ENCODE assay signal across 21 mouse cellular contexts in genomic region chr12:105824743-105825142, GRCm38 (mm10). TPM values are rescaled to one million over a fixed set of nuclear protein-coding genes. Genes with fewer than 3 reads are reported as not detected.
DNase-seq lines count a peak whose midpoint lies in the region; ATAC-seq and TF ChIP-seq lines count a peak whose summit lies in the region.
"Had no signal": no experiment of that assay in that cellular context is flagged by ENCODE, and none has a peak within 500 bp of the region (broad histone marks: within the 10 kb centered on the region; RNA-seq: fewer than 3 reads in every experiment).

No protein-coding gene starts in this region.

- H3K9ac ChIP-seq in liver, embryonic 14.5 days (replicated peaks), result peak overlapping the region; percentile 1; the same call in 1 of the 2 replicates
- H3K9ac ChIP-seq: heart, embryonic 12.5 days had no signal

- H3K9me3 ChIP-seq in erythroblast, embryonic 14.5 days (ENCODE audit: control insufficient read depth, low read length), result no peaks in the 10 kb centered on the region
- H3K9me3 ChIP-seq in liver, embryonic 14.5 days (ENCODE audit: control insufficient read depth, low read length), result no peaks in the 10 kb centered on the region
- H3K9me3 ChIP-seq: heart, embryonic 12.5 days; limb, embryonic 10.5 days had no signal

- H3K27me3 ChIP-seq in kidney, adult 2 months (replicated peaks; ENCODE audit: control insufficient read depth, insufficient read depth, low read length), result no peaks in the 10 kb centered on the region
- no peaks in the 10 kb centered on the region for H3K27me3 ChIP-seq in erythroblast, embryonic 14.5 days (ENCODE audit: control insufficient read depth)
- no peaks in the 10 kb centered on the region for H3K27me3 ChIP-seq in liver, embryonic 14.5 days (ENCODE audit: control insufficient read depth, insufficient read depth, low read length)
- H3K27me3 ChIP-seq: heart, embryonic 12.5 days had no signal

- H3K4me3 ChIP-seq in kidney, adult 2 months (ENCODE audit: insufficient read depth, low read depth, low read length), result no peak overlapping the region
- H3K4me3 ChIP-seq in erythroblast, embryonic 14.5 days (replicated peaks), result peak overlapping the region; percentile 2
- no peak overlapping the region for H3K4me3 ChIP-seq in liver, embryonic 14.5 days (ENCODE audit: insufficient read depth in 1 of 2, low read depth in 2 of 2, low read length in 2 of 2)
- H3K4me3 ChIP-seq: gastrocnemius, adult 2 months; heart, embryonic 12.5 days; left cerebral cortex, adult 2 months; limb, embryonic 10.5 days had no signal

- H3K36me3 ChIP-seq in kidney, adult 2 months (ENCODE audit: control insufficient read depth, insufficient read depth, low read length), result peaks cover 17% of the 10 kb centered on the region
- peaks cover 99% of the 10 kb centered on the region for H3K36me3 ChIP-seq in erythroblast, embryonic 14.5 days (ENCODE audit: control insufficient read depth)
- peaks cover 72% of the 10 kb centered on the region for H3K36me3 ChIP-seq in liver, embryonic 14.5 days (replicated peaks; ENCODE audit: control insufficient read depth, insufficient read depth, low read depth)

- H3K4me1 ChIP-seq in kidney, adult 2 months (ENCODE audit: control insufficient read depth, insufficient read depth, low read length), result no peaks in the 10 kb centered on the region
- H3K4me1 ChIP-seq in erythroblast, embryonic 14.5 days (ENCODE audit: control insufficient read depth), result peaks cover 23% of the 10 kb centered on the region
- H3K4me1 ChIP-seq in liver, embryonic 14.5 days (replicated peaks; ENCODE audit: control insufficient read depth in 2 of 2, insufficient read depth in 2 of 2, low read length in 1 of 2), result peaks cover 11 to 12% of the 10 kb centered on the region in 2 experiments
- H3K4me1 ChIP-seq: heart, embryonic 12.5 days; limb, embryonic 10.5 days had no signal

- peak overlapping the region; percentile 40; the same call in 1 of the 2 replicates for H3K4me2 ChIP-seq in liver, embryonic 14.5 days (ENCODE audit: low read depth)
- H3K4me2 ChIP-seq: heart, embryonic 12.5 days had no signal

- no peak for TF ChIP-seq CTCF in kidney, adult 2 months (conservative IDR thresholded peaks at IDR 0.05; ENCODE audit: insufficient read depth, insufficient read length, low read depth, low read length)
- TF ChIP-seq CTCF in liver, embryonic 14.5 days (IDR thresholded peaks at IDR 0.05; ENCODE audit: low read depth), result no peak

- 69% methylated on average over 8 of the region's 8 CpGs for WGBS in kidney, adult 2 months
- 14% methylated on average over 8 of the region's 8 CpGs for WGBS in liver, embryonic 14.5 days (ENCODE audit: insufficient replicate concordance)

- H3K27ac ChIP-seq in kidney, adult 2 months (ENCODE audit: insufficient read depth, low read depth, low read length), result no peak overlapping the region
- peak overlapping the region; percentile 55 for H3K27ac ChIP-seq in liver, embryonic 14.5 days
- H3K27ac ChIP-seq: gastrocnemius, adult 2 months; left cerebral cortex, adult 2 months; limb, embryonic 10.5 days had no signal

- ATAC-seq in liver, embryonic 14.5 days (ENCODE audit: insufficient read depth), result peak; percentile 94
- ATAC-seq: hindbrain, embryonic 16.5 days; midbrain, embryonic 16.5 days had no signal

- TF ChIP-seq POLR2A in kidney, adult 2 months (IDR thresholded peaks at IDR 0.05; ENCODE audit: low read depth, low read length), result no peak

- peak; percentile 77 for TF ChIP-seq EP300 in liver, embryonic 14.5 days (IDR thresholded peaks at IDR 0.05; ENCODE audit: low read depth)

- peak; percentile 33 for DNase-seq in kidney, adult 2 months
- no peak for DNase-seq in kidney, postnatal 14 days
- DNase-seq in liver, embryonic 14.5 days (ENCODE audit: low read depth in 3 of 3, low spot score in 3 of 3), result peak; percentile 54 to 70 (median 63)
- DNase-seq in yolk sac, embryonic 10.5 days (ENCODE audit: low spot score), result no peak
- no peak for DNase-seq in right cerebral cortex, adult 2 months (ENCODE audit: low spot score in 2 of 2)
- DNase-seq in cerebellum, adult 9-10 months, result no peak
- DNase-seq: adrenal gland, adult 2 months; cerebellum, adult 11 months; cerebellum, postnatal 14 days; embryo, embryonic 11 days; gastrocnemius, adult 2 months; kidney, adult 18-20 months; kidney, postnatal 36 days; lung, adult 18-20 months; thymus, postnatal 14 days had no signal

RNA-seq across cellular contexts. Expression of gene Papola, which starts 40.2 kb away (rescaled TPM):
- polyA plus RNA-seq in kidney, adult 2 months (2012; rRNA removed), result 51.4 and 57.7 TPM in 2 replicates
- 8.4 and 14.5 TPM in 2 replicates for polyA plus RNA-seq in erythroblast, embryonic 14.5 days (2012)
- polyA plus RNA-seq in liver, embryonic 14.5 days (2012; rRNA removed), result 52.3 and 57.4 TPM in 2 replicates
- polyA plus RNA-seq in liver, embryonic 14.5 days (2014; fragmentation: Nextera tagmentation; extraction: Ambion mirVana), result 79.2 and 88.7 TPM in 2 replicates

Comparison
In these comparisons a context has a peak if more than half of its experiments do, and no peak if none do; other contexts are left out.
1. DNase-seq: peak in kidney, adult 2 months (single experiment) and liver, embryonic 14.5 days (3 of 3); none in kidney, postnatal 14 days (single experiment), yolk sac, embryonic 10.5 days (single experiment), right cerebral cortex, adult 2 months (0 of 2) and cerebellum, adult 9-10 months (single experiment).